Mouse (Mus musculus): Measurements from ENCODE around the gene Cep131. TPM values are rescaled to one million over a fixed set of nuclear protein-coding genes. Genes with fewer than 3 reads are reported as not detected.

The Cep131 gene
- polyA plus RNA-seq, 1 experiment from 2014 or later, result 33.7 TPM

- H3K27me3 ChIP-seq (ENCODE audit: control insufficient read depth, insufficient read depth, low read length), result peaks cover 10% of the 10 kb centered on the region; the same call in 1 of the 2 replicates
- no peaks in the 10 kb centered on the region for H3K36me3 ChIP-seq (ENCODE audit: control insufficient read depth, insufficient read depth, low read length)
- DNase-seq (ENCODE audit: low spot score), result no peak
- no peak overlapping the region for H3K27ac ChIP-seq (replicated peaks; ENCODE audit: low read depth, low read length)
- no peak overlapping the region for H3K4me2 ChIP-seq (ENCODE audit: low read depth, severe bottlenecking)
- no peak overlapping the region for H3K9ac ChIP-seq (ENCODE audit: low read length)
- 68% methylated on average over 7 of the region's 7 CpGs for WGBS
- no peak for ATAC-seq (ENCODE audit: insufficient number of reproducible peaks, low FRiP score, low TSS enrichment, low read depth)
- H3K4me3 ChIP-seq (ENCODE audit: low read depth, low read length), result no peak overlapping the region
- H3K4me1 ChIP-seq (ENCODE audit: control insufficient read depth, insufficient read depth, low read length), result peaks cover 6% of the 10 kb centered on the region; the same call in 1 of the 2 replicates
- no peaks in the 10 kb centered on the region for H3K9me3 ChIP-seq (ENCODE audit: control insufficient read depth, low read length)
Measured at GRCm38 (mm10) chr11:120042141-120042838, 44.3 kb downstream of the Cep131 start.

DNA sequence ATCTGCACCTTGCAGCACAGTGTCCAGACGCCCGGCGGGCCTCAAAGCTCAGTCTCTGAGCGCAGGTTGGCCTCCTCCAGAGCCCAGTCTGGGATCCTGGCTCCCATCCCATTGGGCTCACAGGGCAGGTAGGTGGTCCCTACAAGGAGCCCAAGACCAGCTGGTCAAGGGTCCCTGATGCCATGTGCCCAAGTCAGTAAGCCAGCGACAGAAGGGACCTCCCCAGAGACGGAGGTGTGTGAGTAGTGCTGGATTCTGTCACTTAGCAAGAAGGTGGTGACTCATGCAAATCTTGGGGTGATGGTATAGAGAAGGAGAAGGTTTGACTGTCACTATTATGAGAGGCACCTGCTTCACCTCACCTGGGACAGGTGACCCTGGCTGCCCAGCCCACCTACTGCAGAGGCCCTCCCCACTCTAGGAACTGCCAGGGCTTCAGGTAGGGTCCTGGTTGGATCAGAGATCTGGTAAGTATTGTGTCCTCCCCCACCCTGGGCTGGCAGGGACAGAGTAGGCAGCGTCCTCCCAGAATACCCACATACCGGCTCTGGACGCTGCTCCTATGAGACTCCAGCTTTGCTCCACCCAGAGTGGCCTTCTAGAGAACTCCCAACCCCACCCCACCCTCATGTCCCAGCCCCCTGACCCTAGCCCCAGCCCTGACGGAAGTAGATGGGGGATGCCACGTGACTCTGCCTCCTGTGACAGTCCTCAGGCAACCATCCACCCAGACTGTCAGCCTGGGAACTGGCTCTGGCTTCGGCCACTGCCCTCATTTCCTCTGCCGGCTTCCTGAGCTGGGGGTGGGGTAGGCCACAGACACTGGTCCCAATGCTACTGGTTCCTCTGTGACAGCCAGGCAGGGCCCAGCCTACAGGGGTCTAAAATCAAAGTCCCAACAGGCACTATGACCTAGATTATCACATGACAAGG lies 45.2 kb downstream of the Cep131 start:
- 60% methylated on average over 13 of the region's 13 CpGs for WGBS
- Histone ChIP-seq H3K9me3 (ENCODE audit: control insufficient read depth, low read length) (no peaks in the 10 kb centered on the region), H3K9ac (ENCODE audit: low read length) (no peak overlapping the region), H3K36me3 (ENCODE audit: control insufficient read depth, insufficient read depth, low read length) (no peaks in the 10 kb centered on the region), H3K27ac (replicated peaks; ENCODE audit: low read depth, low read length) (no peak overlapping the region), H3K4me3 (ENCODE audit: low read depth, low read length) (no peak overlapping the region), H3K4me2 (ENCODE audit: low read depth, severe bottlenecking) (no peak overlapping the region), H3K4me1 (ENCODE audit: control insufficient read depth, insufficient read depth, low read length) (peaks cover 3% of the 10 kb centered on the region; the same call in 1 of the 2 replicates), H3K27me3 (ENCODE audit: control insufficient read depth, insufficient read depth, low read length) (peaks cover 7% of the 10 kb centered on the region; the same call in 1 of the 2 replicates)
- ATAC-seq (ENCODE audit: insufficient number of reproducible peaks, low FRiP score, low TSS enrichment, low read depth), result no peak
- DNase-seq (ENCODE audit: low spot score), result no peak

GRCm38 (mm10) chr11:120040440-120040839 lies 46.2 kb downstream of the Cep131 start:
- Histone ChIP-seq H3K4me3 (ENCODE audit: low read depth, low read length) (no peak overlapping the region), H3K36me3 (ENCODE audit: control insufficient read depth, insufficient read depth, low read length) (no peaks in the 10 kb centered on the region), H3K9me3 (ENCODE audit: control insufficient read depth, low read length) (no peaks in the 10 kb centered on the region), H3K27ac (replicated peaks; ENCODE audit: low read depth, low read length) (no peak overlapping the region), H3K4me2 (ENCODE audit: low read depth, severe bottlenecking) (no peak overlapping the region), H3K4me1 (ENCODE audit: control insufficient read depth, insufficient read depth, low read length) (no peaks in the 10 kb centered on the region), H3K9ac (ENCODE audit: low read length) (no peak overlapping the region), H3K27me3 (ENCODE audit: control insufficient read depth, insufficient read depth, low read length) (no peaks in the 10 kb centered on the region; the same call in 1 of the 2 replicates)
- DNase-seq (ENCODE audit: low spot score) (no peak), ATAC-seq (ENCODE audit: insufficient number of reproducible peaks, low FRiP score, low TSS enrichment, low read depth) (no peak)
- 71% methylated on average over 8 of the region's 8 CpGs for WGBS

- ATAC-seq (ENCODE audit: insufficient number of reproducible peaks, low FRiP score, low TSS enrichment, low read depth), result no peak
Measured at GRCm38 (mm10) chr11:120039581-120039980, 47.0 kb downstream of the Cep131 start.

DNA sequence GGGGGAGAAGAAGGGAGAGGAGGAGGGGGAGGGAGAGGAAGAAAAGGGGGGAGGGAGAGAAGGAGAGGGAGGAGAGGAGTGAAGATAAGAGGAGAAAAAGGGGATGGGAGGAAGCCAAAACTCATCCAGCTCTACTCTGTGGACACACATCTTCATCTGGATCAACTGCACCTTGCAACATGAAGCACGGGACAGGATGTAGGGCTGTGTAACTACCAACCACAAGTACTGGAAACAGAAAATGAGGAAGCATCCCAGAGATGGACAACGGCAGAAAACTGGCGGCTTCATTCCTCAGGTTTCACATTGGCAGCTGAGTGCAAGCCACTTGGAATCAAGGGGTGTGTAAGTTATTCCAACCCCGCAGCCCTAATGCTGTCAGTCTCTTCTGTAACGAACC lies 51.9 kb downstream of the Cep131 start:
- Histone ChIP-seq H3K4me1 (ENCODE audit: control insufficient read depth, insufficient read depth, low read length) (no peaks in the 10 kb centered on the region), H3K4me2 (ENCODE audit: low read depth, severe bottlenecking) (no peak overlapping the region), H3K27me3 (ENCODE audit: control insufficient read depth, insufficient read depth, low read length) (no peaks in the 10 kb centered on the region), H3K27ac (replicated peaks; ENCODE audit: low read depth, low read length) (no peak overlapping the region), H3K9me3 (ENCODE audit: control insufficient read depth, low read length) (no peaks in the 10 kb centered on the region), H3K36me3 (ENCODE audit: control insufficient read depth, insufficient read depth, low read length) (no peaks in the 10 kb centered on the region), H3K9ac (ENCODE audit: low read length) (no peak overlapping the region), H3K4me3 (ENCODE audit: low read depth, low read length) (no peak overlapping the region)
- DNase-seq (ENCODE audit: low spot score) (no peak), ATAC-seq (ENCODE audit: insufficient number of reproducible peaks, low FRiP score, low TSS enrichment, low read depth) (no peak)
- WGBS, result 81% methylated on average over 5 of the region's 5 CpGs

More at GRCm38 (mm10) chr11:120039581-120039980, 47.0 kb downstream of the Cep131 start:
- H3K9me3 ChIP-seq (ENCODE audit: control insufficient read depth, low read length), result no peaks in the 10 kb centered on the region
- H3K27me3 ChIP-seq (ENCODE audit: control insufficient read depth, insufficient read depth, low read length), result no peaks in the 10 kb centered on the region
- no peak overlapping the region for H3K4me3 ChIP-seq (ENCODE audit: low read depth, low read length)
- WGBS, result 55% methylated on average over 4 of the region's 4 CpGs
- no peak overlapping the region for H3K27ac ChIP-seq (replicated peaks; ENCODE audit: low read depth, low read length)
- H3K4me1 ChIP-seq (ENCODE audit: control insufficient read depth, insufficient read depth, low read length), result no peaks in the 10 kb centered on the region
- DNase-seq (ENCODE audit: low spot score), result no peak
- H3K4me2 ChIP-seq (ENCODE audit: low read depth, severe bottlenecking), result no peak overlapping the region
- H3K9ac ChIP-seq (ENCODE audit: low read length), result no peak overlapping the region
- no peaks in the 10 kb centered on the region for H3K36me3 ChIP-seq (ENCODE audit: control insufficient read depth, insufficient read depth, low read length)

DNA sequence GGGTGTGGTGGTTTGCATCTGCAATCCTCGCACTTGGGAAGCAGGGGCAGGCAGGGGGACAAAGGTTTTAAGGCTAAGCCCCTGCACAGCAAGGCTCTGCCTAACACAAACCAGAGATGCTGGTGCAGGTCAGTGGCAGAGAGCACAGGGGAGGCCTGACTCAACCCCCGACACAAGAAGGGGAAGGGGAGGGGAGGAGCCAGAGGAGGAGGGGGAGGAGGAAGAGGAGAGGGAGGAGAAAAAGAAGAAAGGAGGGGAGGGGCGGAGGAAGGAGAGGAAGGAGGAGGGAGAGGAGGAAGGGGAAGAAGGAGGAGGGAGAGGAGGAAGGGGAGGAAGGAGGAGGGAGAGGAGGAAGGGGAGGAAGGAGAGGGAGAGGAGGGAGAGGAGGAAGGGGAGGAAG lies 52.3 kb downstream of the Cep131 start:
- Histone ChIP-seq H3K36me3 (ENCODE audit: control insufficient read depth, insufficient read depth, low read length) (no peaks in the 10 kb centered on the region), H3K27me3 (ENCODE audit: control insufficient read depth, insufficient read depth, low read length) (no peaks in the 10 kb centered on the region), H3K4me1 (ENCODE audit: control insufficient read depth, insufficient read depth, low read length) (no peaks in the 10 kb centered on the region), H3K9me3 (ENCODE audit: control insufficient read depth, low read length) (no peaks in the 10 kb centered on the region), H3K4me2 (ENCODE audit: low read depth, severe bottlenecking) (no peak overlapping the region), H3K9ac (ENCODE audit: low read length) (no peak overlapping the region), H3K27ac (replicated peaks; ENCODE audit: low read depth, low read length) (no peak overlapping the region), H3K4me3 (ENCODE audit: low read depth, low read length) (no peak overlapping the region)
- 16% methylated on average over 3 of the region's 3 CpGs for WGBS
- no peak for ATAC-seq (ENCODE audit: insufficient number of reproducible peaks, low FRiP score, low TSS enrichment, low read depth)
- DNase-seq (ENCODE audit: low spot score), result no peak

DNA sequence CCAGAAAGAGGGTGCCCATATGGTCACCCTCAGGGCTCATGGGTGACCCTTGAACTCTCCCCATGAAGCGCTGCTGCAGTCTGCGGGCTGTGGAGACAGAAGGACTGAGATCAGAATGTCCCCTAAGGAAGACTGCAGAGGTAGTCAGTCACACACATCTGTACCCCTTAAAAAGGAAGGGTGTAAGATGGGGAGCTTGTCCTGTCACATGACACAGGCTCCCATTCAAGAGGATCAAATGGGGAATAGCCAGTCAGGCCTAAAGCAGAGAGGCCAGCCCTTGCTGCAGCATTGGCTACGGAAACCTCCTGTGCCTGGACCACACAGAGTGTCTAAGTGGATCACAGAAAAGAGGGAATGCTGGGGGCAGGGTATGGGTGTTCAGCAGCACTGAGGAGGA lies 53.2 kb downstream of the Cep131 start:
- H3K27ac ChIP-seq (replicated peaks; ENCODE audit: low read depth, low read length), result no peak overlapping the region
- no peaks in the 10 kb centered on the region for H3K27me3 ChIP-seq (ENCODE audit: control insufficient read depth, insufficient read depth, low read length)
- WGBS, result 63% methylated on average over 3 of the region's 3 CpGs
- no peak for ATAC-seq (ENCODE audit: insufficient number of reproducible peaks, low FRiP score, low TSS enrichment, low read depth)
- H3K9ac ChIP-seq (ENCODE audit: low read length), result no peak overlapping the region
- DNase-seq (ENCODE audit: low spot score), result no peak
- H3K9me3 ChIP-seq (ENCODE audit: control insufficient read depth, low read length), result no peaks in the 10 kb centered on the region
- H3K4me1 ChIP-seq (ENCODE audit: control insufficient read depth, insufficient read depth, low read length), result no peaks in the 10 kb centered on the region
- H3K4me2 ChIP-seq (ENCODE audit: low read depth, severe bottlenecking), result no peak overlapping the region
- no peaks in the 10 kb centered on the region for H3K36me3 ChIP-seq (ENCODE audit: control insufficient read depth, insufficient read depth, low read length)
- no peak overlapping the region for H3K4me3 ChIP-seq (ENCODE audit: low read depth, low read length)

- no peak overlapping the region for H3K4me2 ChIP-seq (ENCODE audit: low read depth, severe bottlenecking)
- H3K9ac ChIP-seq (ENCODE audit: low read length), result no peak overlapping the region
- DNase-seq (ENCODE audit: low spot score), result no peak
- no peak for ATAC-seq (ENCODE audit: insufficient number of reproducible peaks, low FRiP score, low TSS enrichment, low read depth)
- no peaks in the 10 kb centered on the region for H3K9me3 ChIP-seq (ENCODE audit: control insufficient read depth, low read length)
- H3K4me3 ChIP-seq (ENCODE audit: low read depth, low read length), result no peak overlapping the region
- H3K4me1 ChIP-seq (ENCODE audit: control insufficient read depth, insufficient read depth, low read length), result no peaks in the 10 kb centered on the region
- H3K36me3 ChIP-seq (ENCODE audit: control insufficient read depth, insufficient read depth, low read length), result no peaks in the 10 kb centered on the region
- H3K27ac ChIP-seq (replicated peaks; ENCODE audit: low read depth, low read length), result no peak overlapping the region
- 63% methylated on average over 8 of the region's 8 CpGs for WGBS
- no peaks in the 10 kb centered on the region for H3K27me3 ChIP-seq (ENCODE audit: control insufficient read depth, insufficient read depth, low read length)
Measured at GRCm38 (mm10) chr11:120032052-120032451, 54.6 kb downstream of the Cep131 start.

Data from limb, embryonic 11.5 days (tissue).